Mouse (Mus musculus): ENCODE data around the gene Trpc4.

DNA sequence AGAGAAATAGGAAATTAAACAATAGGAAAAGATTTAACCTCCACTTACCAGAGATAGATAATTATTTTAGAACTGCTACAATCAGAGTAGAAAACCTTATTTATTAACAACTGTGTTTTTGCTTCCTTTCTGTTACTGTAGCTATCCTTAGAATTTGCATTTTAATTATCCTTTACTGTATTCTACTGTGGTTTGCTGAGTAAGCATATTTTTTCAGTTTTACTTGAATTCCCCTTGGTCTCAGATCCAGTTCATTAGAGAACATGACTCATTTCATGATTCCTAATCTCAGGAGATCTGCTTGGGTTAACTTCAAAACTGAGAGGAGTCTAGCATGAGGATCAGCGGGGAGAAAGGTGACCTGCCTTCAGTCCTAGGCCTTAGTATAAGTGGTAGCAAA is 111.1 kb downstream of the Trpc4 start:
- no peak for TF ChIP-seq CTCF (IDR thresholded peaks at IDR 0.05; ENCODE audit: low read depth)
- TF ChIP-seq EP300 (optimal IDR thresholded peaks at IDR 0.05): no peak
